Mouse (Mus musculus) brain, adult 10 weeks (tissue): ENCODE results near the gene Gm15128. TPM values are rescaled to one million over a fixed set of nuclear protein-coding genes. Genes with fewer than 3 reads are reported as not detected.

Experiments used
- polyA plus RNA-seq: library from polyadenylated mRNA; stranded (reverse); fragments of 350-450 nt; fragmentation: Illumina TruSeq; extraction: RNeasy Lipid Tissue Mini Kit (QIAGEN cat#74804); gene quantifications from one replicate; pipeline ENCODE4 v1.2.3, GENCODE M21; 2015; ENCODE audit warnings: low read depth, low replicate concordance

The Gm15128 gene
- polyA plus RNA-seq, result not detected

GRCm38 (mm10) chrX:147765691-147766090 lies at the start of gene Gm15128:
Gm15128 (plus strand) TSS chrX:147765991.

Other genes starting within 250 kb of the Gm15128 start
- 22.0 TPM for gene Lrch2, start 211.9 kb upstream of the Gm15128 start, polyA plus RNA-seq
- gene Gm15080, start 227.0 kb downstream of the Gm15128 start, polyA plus RNA-seq, result not detected